Mouse (Mus musculus): ENCODE data around the gene Cops8.

Gene Cops8

DNA sequence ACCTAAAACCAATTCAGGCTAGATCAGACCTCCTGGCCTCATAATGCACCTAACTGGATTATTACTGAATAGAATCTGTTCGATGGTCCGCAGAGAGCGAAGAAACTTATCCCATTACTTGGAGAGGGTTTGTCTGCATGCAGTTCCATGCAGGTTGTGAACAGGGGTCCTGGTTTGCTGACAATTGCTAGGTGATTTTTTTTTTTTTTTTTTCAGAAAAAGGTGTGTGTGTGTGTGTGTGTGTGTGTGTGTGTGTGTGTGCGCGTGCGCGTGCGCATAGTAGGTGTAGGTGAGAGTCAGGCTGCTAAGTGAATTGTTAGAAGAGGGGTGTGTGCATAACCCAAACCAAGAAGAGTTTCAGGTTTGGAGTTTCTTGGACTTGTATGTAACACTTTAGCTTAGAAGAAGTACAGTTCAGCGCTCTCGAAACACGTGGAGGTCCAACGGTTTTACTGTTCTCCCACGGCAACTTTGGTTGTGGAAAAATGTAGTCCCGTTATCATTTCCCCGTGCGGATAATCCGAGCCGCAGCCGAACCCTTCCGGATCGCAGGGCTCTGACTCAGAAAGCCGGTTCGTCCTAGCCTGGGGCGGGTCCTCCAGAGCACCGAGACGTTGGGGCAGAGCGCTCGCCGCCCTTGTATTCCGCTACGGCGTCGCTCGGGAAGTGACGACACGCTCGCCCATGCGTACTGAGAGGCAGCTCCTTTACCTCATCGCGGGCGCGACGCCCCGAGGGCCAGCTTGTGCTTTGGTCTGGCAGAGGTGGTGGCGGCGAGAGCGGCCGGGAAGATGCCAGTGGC, at the start of gene Cops8:
Cops8 (plus strand) TSS at position 223 of the 802 bp plus-strand sequence.
- DNase-seq, result peak; percentile 97 to 98

DNA sequence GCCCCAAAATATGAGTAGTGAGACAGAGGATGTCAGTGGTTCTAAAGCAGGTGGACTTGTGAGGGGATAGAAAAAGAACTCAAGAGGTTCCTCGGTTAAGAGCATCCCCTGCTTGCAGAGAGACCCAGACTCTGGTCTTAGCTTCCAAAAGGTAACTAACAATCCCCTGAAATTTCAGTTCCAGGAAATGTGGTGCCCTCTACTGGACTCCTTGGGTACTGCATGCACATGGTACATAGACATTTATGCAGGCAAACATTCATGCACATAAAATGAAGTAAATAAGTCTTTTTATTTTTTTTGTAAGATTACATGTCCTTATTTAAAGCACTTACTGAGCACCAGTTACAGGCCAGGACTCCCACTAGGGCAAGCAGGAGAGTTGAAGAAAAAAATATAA, 45.6 kb upstream of the Cops8 start:
- no peak for DNase-seq

DNA sequence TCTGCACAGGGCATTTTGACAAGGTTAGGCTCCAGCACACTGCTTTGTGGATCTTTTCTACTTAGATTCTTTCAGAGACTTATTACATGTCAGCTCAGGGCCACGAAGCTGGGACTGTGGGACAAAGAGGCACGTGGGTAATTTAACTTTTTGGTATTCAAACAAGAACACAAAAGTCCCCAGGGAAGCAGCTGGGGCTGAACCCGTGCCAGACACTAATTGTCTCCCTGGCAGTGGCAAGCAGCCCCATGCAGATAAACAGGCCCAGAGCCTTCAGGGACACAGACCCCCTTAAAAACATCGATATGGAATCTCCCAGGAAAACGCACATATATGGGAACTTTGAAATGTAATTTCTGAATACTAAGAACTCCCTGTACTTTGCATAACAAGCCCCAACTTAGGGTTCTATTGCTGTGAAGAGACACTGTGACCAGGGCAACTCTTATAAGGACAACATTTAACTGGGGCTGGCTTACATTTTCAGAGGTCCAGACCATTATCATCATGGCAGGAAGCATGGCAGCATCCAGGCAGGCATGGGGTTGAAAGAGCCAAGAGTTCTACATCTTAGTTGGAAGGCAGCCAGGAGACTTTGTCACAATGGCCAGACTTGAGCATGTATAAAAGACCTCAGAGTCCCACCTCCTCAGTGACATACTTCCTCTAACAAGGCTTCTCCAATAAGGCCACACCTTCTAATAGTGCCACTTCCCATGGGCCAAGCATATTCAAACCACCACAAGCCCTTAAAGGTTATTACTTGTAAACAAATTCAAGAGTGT, 41.6 kb upstream of the Cops8 start:
- DNase-seq, result no peak

DNA sequence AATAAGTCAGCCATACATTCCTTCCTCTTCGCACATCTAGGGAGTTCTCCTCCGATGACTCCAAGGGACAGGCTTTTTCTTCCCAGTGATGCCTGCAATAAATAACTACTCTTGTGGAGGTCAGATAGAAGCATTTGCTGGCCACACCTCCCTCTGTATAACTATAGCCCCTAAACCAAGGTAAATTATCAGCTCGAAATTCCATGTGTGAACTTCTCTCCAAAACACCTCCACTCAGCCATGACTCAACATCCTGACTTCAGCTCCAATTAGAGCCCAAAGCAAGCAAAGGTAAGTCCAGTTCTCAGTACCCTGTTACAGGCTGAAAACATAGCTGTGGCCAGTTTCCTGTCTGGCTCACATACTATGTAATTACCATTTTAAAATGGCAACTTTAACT, 38.8 kb upstream of the Cops8 start:
- no peak for DNase-seq

DNA sequence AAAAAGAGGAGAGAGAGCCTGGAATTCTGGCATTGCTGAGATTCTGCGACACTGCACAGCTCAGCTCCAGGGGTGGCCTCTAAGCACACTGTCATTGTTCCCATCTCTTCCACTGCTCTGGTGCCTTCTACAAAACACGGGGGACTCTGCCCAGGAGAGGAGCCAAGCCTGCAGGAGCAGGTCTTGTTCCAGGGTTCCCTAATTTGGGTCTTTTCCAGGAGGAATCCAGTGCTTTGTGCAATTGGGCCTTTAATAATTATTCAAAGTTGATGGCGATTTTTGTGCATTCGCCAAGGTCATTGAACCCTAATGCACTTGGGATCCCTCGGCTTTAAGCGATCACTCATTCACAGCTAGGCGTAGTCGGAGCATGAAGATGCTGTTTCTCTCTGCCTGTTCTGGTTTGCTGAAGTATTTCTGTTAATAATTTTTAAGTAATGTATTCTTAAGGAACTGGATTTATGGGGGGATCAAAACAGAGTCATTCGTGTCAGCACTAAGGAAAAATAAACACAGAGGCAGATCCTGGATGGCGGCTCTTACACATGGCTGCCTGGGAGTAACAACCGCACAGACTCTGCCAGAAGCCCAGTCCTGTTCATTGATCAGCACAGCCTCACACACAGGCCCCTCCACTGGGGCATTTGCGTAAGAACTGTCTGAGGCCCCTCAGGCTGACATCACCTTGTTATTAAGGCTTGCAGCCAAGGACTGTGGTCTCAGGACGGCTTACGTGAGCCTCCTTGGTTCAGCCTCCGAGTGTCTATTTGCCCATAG, 35.9 kb upstream of the Cops8 start:
- no peak for DNase-seq

DNA sequence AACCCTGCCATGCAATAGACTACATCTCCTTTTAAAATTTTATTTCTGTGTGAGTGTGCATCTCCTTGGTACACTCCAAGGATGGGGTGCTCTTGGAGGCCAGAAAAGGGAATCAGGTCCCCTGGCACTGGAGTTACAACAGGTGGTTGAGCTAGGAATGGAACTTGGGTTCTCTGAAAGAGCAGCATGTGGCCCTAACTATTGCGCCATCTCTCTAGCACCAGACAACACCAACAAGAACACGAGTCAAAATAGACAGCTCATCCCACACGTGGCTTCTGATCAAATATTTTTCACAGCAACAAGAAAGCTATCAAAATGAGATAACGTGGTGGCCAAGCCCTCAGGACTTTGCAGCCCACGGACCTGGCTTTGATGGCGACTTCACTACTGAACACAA, 28.9 kb upstream of the Cops8 start:
- no peak for DNase-seq

DNA sequence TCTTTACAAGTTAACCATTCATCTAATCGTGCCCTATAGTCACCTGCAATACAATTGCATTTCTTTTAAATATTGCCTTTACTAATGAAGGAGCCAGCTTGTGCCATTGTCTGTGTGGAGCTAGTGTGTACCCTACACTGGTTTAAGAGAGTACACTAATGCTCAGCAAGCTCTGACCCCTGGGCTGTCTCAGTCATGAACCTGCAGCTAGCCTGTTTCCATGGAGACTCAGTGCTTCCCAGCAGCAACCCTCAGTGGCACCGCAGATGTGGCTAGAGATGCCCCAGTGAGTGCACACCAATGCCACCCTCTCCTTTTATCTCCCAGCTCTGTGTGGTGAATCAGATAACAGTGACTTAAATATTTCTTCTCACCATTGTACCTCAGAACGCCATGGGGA, 27.9 kb upstream of the Cops8 start:
- DNase-seq, result no peak

DNA sequence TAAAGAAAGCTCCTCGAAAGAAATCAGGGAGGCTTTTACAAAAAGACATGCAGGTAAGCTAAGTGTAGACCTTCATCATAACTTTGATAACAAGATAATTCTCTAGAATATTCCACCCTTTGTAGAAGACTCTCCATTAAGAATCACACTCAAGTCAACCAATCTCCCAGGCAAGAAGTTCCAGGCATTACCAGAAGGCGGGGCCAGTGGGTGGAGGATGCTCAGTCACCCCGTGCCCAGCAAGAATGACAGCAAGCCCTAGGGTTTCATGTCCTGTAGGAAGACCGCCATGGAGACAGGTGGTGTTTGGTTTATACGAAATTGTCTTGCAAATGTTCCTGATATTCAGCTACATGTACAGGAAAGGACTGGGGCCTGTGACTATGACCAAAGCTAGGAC, 25.4 kb upstream of the Cops8 start:
- no peak for DNase-seq

DNA sequence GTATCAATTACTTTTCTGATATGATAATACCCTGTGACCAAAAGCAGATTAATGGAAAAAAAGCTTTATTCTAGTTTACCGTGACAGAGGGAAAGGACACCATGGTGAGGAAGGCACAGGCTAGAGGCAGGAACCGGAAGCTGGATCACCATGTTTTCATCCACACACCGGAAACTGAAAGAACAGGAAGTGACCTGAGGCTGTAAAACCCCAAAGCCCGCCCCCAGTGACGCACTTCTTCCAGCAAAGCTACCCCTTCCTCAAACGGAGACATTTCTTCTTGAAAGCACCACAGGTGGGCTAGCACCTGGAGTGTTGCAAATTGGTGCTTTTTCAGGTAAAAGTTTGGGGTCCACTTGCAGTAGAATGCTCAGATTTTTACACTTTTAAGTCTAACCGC, 20.1 kb upstream of the Cops8 start:
- DNase-seq, result no peak

DNA sequence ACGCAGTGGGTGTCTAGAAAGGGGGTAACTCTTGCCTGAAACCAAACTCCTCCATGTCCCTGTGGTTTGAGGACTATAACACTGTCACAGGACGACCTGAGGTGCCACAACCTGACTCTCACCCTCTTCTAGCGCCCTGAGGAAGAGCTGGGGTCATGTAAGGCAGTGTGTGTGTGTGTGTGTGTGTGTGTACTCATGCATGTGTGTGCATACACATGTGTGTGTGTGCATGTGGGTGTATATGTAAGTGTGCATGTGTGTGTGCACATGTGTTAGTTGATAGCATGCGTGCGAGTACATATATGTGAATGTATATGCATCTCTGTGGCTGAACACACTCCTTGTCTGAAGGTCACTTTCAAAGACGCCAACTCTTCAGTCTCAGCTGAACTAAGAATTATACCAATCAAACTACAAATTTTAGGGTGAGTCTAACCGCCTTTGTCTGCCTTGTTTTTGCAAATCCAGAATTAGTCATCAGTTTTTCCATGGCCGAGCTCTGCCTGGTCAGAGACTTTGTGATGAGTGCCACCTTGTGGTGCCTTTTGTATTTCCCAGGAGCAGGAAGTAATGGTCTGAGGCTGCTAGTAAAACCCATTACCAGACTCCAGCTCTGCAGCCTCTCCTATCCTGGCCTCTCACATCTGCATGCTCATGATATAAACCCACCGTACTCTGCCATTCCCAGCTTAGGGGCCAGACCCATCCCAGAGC, 14.6 kb upstream of the Cops8 start:
- peak; percentile 60 to 85 for DNase-seq

DNA sequence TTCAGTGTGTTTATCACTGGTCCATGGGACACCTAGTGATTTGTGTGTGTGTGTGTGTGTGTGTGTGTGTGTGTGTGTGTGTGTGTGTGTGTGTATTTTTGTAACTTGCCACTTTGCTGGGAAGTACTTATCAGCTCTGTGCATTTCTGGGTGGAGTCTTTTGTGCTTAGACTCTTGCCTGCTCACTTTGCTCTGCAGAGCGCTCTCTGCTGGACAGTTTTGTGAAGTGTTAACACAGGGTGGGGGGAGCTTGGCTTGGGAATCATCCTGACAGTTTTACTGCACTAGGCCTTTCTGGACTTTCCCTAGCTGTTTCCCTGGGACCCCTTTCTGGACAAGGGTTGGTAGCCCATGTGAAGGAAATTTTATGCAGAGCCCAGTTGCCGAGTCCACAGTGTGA, 12.0 kb upstream of the Cops8 start:
- DNase-seq, result peak; percentile 69 to 79

DNA sequence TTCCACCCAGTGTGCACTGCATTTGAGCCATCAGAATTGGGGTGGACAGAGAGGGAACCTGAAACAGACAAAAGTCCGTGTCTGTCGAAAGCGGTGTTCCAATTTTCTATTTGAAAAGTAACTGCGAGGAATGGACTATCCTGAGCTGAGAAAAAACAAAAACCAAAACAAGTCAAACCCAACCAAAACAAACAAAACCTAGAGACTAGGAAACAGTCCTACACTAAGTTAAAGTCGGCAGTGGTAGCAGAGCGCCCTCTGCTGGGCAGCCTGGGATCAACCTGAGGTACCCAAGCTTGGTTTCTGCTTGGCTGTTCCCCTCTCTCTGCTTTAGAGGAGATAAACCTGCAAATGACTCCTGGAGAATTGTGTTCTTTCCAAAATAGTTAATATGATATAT, 10.0 kb upstream of the Cops8 start:
- peak; percentile 73 to 84 for DNase-seq

DNA sequence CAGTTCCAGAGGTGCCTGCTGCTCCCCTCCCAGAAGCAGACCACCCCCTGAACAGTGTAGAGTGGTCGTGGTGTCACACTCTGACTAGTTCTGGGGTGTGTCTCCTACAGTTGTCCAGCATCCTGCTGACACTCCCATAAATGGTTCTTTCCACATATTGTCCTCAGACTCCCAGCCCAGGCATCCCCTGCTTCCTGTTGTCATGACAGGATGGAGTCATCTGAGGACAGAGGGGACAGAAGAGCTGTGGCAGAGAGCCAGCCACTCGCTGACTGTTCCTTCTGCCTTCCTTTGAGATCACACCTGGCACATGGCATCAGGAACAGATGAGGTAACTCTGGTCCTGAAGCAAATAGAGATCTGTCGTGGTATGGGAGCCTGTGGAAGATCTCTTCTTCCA, 3.6 kb upstream of the Cops8 start:
- peak; percentile 70 to 83 for DNase-seq

DNA sequence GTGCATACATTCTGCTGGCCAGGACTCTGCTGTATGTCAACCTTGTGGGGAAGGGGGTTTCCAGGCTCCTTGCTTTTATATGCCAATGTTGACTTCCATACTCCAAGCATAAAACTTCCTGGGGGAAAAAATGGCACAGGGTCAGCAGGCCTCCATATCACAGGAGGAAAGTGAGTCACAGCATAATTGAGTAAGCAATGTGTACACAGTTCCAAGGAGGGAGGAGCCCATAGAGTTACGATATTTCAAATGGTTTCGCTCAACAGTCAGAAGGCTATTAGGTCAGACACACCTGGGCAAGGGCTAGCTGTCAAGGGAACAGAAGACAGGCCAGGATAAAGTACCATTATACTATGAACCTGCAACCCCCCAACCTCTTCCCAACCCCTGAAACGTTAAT, 1.7 kb upstream of the Cops8 start:
- no peak for DNase-seq

DNA sequence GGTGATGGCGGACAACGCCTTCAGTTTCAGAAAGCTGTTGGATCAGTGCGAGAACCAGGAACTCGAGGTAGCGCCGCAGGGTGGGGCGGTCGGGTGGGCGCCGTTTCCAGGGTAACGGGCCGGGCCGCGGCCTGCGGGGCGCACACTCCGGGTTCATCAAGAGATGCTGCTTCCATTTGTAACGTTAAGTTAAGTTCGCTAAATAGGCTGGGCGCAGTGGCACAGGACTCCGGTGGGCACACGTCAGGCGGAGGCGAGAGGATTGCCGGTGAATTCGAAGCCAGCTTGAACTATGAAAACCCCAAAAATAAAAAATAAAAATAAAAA, 743 bp downstream of the Cops8 start:
- no peak for DNase-seq

DNA sequence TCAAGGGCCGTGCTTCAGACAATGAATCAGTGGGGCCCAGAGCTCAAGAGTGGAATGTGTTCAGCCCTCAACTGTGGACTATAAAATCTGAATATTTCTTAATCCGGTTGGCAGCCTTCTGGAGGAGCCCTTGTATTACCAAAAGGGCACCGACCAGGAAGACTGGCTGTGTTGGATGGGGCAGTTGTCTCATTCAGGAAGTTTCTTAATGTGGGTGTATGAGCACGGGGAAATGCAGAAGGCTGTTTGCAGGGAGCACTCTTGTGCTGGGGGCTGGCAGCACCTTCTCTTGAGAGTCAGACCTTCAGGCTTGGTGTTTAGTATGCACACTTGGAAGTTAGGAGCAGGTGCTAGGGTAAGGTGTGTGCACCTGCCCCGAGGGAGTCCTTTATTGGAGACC, 6.6 kb downstream of the Cops8 start:
- no peak for DNase-seq

DNA sequence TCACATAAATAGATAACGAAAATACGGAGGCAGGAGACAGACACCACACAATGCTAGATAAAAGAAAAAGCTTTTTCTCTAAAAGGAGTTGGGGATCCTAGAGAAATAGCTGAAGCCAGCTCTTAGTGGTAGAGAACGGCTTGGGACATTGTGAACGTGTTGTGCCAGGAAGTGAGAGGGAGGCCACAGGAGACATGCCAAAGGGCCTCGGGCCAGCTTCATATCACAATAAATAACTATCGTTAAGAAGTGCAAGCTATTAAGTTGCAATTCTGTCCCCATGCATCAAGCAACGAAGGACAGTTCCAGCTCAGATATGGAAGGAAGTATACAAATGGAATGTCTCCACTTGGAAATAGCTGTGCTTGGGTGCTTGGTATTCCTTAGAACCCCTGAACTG, 14.5 kb downstream of the Cops8 start:
- DNase-seq, result peak; percentile 49 to 80

DNA sequence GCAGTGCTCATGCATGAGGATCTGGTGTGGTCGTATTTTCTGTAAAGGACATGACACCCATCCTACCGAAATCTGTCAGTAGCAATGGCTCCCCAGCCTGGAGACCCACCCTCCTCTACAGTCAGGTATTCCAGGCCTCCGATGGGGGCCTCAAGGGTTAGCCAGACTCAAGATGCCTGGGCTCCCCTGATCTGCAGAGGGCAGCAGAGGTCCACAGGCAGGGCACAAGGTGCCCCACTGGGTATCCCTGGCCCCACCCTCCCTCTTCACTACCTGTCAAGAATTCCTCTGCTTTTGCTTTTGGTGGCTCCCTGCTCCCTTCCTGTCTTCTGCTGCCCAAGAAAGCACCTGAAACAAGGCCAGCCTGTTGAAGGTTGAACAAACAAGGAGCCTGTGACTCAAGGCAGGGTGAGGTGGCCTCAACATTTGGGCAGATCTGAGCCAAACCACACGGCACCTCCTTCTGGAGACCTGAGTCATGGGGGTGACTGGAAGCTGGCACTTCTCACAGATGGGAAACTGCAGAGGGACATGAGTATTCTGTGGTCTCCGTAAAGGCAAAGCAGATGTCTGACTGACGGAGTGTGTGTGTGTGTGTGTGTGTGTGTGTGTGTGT, 30.7 kb downstream of the Cops8 start:
- peak in 1 of 2 experiments; percentile 36 for DNase-seq

DNA sequence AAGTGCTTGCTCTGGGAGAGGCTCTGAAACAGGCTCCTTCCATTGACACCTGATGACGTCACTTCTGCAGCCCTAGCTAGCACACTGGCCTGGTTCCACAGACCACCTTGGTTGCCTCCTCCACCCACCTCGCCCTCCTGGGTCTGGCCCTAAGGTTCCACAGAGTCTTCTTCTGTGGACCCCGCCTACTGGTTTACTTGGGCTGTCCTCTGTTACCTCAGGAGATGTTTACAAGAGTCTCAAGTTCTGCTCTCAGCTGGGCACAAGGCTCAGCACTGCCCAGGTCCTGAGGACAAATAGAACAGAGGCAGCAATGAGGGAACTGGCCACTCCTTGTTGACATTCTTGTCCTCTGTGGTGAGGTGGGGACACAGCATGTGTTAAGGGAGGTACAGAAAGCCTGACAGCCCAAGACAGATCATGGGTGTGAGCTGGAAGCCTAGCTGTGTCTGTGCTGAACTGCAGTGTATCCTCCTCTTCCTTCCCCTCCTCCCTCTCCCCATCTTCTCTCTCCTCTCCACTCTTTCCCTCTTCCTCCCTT, 31.5 kb downstream of the Cops8 start:
- no peak for DNase-seq

DNA sequence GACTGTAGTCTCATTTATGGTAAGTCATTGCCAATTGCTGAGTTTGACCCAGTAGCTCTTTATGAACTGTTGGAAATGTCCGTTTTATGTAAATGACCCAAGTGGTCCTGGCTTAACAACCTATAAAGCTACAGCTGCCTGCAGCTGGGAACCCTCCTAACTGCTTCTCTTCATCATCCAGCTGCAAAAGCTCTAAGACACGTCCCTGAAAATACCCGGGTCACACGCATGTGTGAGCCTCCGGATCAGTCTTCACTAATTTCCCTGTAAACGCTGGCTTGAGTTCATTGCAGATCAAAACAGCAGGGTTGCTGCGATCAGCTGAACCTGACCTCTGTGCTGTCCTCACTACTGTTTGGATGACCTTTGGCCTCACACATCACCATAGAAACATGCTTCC, 35.6 kb downstream of the Cops8 start:
- peak; percentile 67 to 86 for DNase-seq

DNA sequence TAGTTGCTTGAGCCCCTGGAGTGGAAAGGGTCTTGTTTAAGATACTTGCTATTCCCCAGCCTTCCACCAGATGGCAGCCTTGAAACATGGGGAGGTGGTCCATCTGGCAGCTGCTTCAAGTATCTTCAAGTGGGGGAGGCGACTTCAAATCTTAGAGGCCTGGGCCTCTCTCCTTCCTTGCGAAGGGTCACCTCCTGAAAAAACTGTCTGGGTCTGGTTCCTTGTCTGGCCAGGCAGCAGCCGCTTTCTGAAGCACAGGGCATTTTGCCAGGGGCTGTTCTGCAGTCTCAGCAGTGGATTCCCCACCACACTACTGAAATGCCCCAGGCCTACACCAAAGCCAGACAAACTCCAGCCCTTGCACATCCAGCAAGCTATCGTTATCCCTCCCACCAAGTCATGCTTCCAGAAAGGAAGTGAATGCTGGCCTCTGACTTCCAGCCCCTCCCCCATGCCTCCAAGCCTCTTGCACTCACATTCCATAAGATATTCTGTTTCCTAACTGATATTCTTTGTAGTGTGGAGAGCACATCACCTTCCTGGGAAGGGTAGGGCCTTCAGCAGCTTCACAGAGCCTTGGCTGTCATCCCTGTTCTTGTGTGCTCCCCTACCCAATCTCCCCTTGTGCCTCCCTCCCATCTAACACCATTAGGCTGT, 48.1 kb downstream of the Cops8 start:
- DNase-seq, result peak; percentile 82 to 94

DNA sequence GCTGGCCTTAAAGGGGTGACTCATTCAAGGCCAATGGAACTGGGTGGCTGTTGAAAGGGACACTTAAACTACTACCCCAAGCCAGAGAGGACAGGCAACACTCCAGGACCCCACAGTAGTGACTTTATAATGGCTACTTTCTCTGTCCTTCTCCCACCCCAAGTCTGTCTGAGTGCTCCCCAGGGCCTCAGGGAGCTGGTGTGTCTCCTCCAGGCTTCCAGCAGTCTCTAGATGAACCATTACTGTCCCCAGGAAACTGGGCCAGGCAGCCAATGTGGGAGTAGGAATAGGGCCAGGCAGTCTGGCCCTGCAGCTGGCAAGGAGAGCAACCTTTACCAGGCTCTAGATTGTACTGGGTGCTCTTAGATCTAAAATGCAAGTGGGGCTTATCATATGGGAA, 49.0 kb downstream of the Cops8 start:
- DNase-seq, result no peak
